Mouse (Mus musculus) ES-E14 (cell line): ENCODE results near the gene Hpca.

ENCODE experiments used
- HCFC1 ChIP-seq: IDR thresholded peaks from 2 replicates; pipeline ENCODE4 v1.6.1; 2012; ENCODE audit warnings: low read length, inconsistent platforms, borderline replicate concordance; ENCODE audit not compliant: insufficient read depth
- ZNF384 ChIP-seq: IDR thresholded peaks from 2 replicates; pipeline ENCODE4 v1.6.1; 2012; ENCODE audit warnings: low read depth, low read length, inconsistent platforms

- TF ChIP-seq HCFC1 (no peak), ZNF384 (no peak)
Measured at GRCm38 (mm10) chr4:129084896-129085295, 36.9 kb downstream of the Hpca start.
